Mouse (Mus musculus): ENCODE results near the gene Faah.

- TF ChIP-seq CTCF (IDR thresholded peaks at IDR 0.05; ENCODE audit: borderline replicate concordance, extremely low read depth, insufficient read depth, insufficient read length) (no peak), POLR2A (IDR thresholded peaks at IDR 0.05; ENCODE audit: borderline replicate concordance, extremely low read depth, insufficient read depth, insufficient read length, poor library complexity, severe bottlenecking) (no peak)
Measured at GRCm38 (mm10) chr4:115922688-115923087, 95.0 kb downstream of the Faah start.
